Mouse (Mus musculus) cortical plate, adult 2 months (tissue): Measurements from ENCODE around the gene Olfr432.
"Not testable (repeated sequence)": the region's sequence is repeated elsewhere in the genome, so short reads cannot be mapped to it uniquely, and the experiment has no call there.

Experiments used
- CTCF ChIP-seq: fragments of 200-500 bp; IDR thresholded peaks from 2 replicates; pipeline ENCODE4 v1.5.1; 2011; ENCODE audit warnings: mild to moderate bottlenecking, control low read depth, low read length; ENCODE audit not compliant: insufficient read depth; ENCODE audit errors: extremely low read depth
- POLR2A ChIP-seq: fragments of 200-500 bp; IDR thresholded peaks from 2 replicates; pipeline ENCODE4 v1.6.1; 2011; ENCODE audit warnings: mild to moderate bottlenecking, low read length, control low read depth; ENCODE audit not compliant: insufficient read depth; ENCODE audit errors: extremely low read depth

- TF ChIP-seq POLR2A, CTCF: not testable (repeated sequence)
Observed at GRCm38 (mm10) chr1:174042091-174042884, 6.7 kb upstream of the Olfr432 start.
